Comparison of ENCODE assay signal across 13 mouse cellular contexts in genomic region chr13:109581284-109582070, GRCm38 (mm10).
DNase-seq lines count a peak whose midpoint lies in the region; ATAC-seq and TF ChIP-seq lines count a peak whose summit lies in the region.
"Had no signal": no experiment of that assay in that cellular context is flagged by ENCODE, and none has a peak within 500 bp of the region (broad histone marks: within the 10 kb centered on the region; RNA-seq: fewer than 3 reads in every experiment).

No protein-coding gene starts in this region.

- DNase-seq in forebrain, postnatal 0 days = no peak
- no peak for DNase-seq in left cerebral cortex, adult 2 months (ENCODE audit: extremely low spot score in 1 of 2, low spot score in 2 of 2)
- no peak for DNase-seq in left cerebral cortex, postnatal 4 days
- DNase-seq in ZHBTc4 (ENCODE audit: low read depth, low spot score) = peak; percentile 18
- peak; percentile 32 for DNase-seq in heart, postnatal 0 days (ENCODE audit: low spot score)
- no peak for DNase-seq in embryo, embryonic 10 days (ENCODE audit: low spot score)
- no peak for DNase-seq in lung, postnatal 25 days (ENCODE audit: low spot score)
- DNase-seq: cerebellum, postnatal 25 days; thymus, adult 2 months had no signal

- H3K4me2 ChIP-seq in forebrain, postnatal 0 days (ENCODE audit: low read depth) = 0 out of 2 replicates have a peak overlapping the region, but pooled peaks have one; percentile 8
- no peak overlapping the region for H3K4me2 ChIP-seq in forebrain, embryonic 12.5 days
- peak overlapping the region; percentile 45 for H3K4me2 ChIP-seq in heart, postnatal 0 days (ENCODE audit: low read depth, low read length)
- H3K4me2 ChIP-seq: liver, embryonic 15.5 days had no signal

- H3K4me1 ChIP-seq in forebrain, postnatal 0 days (ENCODE audit: insufficient read depth) = no peaks in the 10 kb centered on the region
- no peaks in the 10 kb centered on the region for H3K4me1 ChIP-seq in forebrain, embryonic 12.5 days
- no peaks in the 10 kb centered on the region for H3K4me1 ChIP-seq in heart, postnatal 0 days (ENCODE audit: control insufficient read depth, insufficient read depth)
- H3K4me1 ChIP-seq: liver, embryonic 15.5 days had no signal

- no peak for TF ChIP-seq EP300 in heart, postnatal 0 days (IDR thresholded peaks at IDR 0.05; ENCODE audit: low read depth)

- no peak overlapping the region for H3K9ac ChIP-seq in forebrain, postnatal 0 days
- no peak overlapping the region for H3K9ac ChIP-seq in forebrain, embryonic 12.5 days
- 0 out of 2 replicates have a peak overlapping the region, but pooled peaks have one; percentile 1 for H3K9ac ChIP-seq in heart, postnatal 0 days (replicated peaks; ENCODE audit: low read depth, low read length)
- H3K9ac ChIP-seq: liver, embryonic 15.5 days had no signal

- H3K9me3 ChIP-seq in forebrain, postnatal 0 days (ENCODE audit: low read length) = no peaks in the 10 kb centered on the region
- H3K9me3 ChIP-seq in forebrain, embryonic 12.5 days = no peaks in the 10 kb centered on the region
- no peaks in the 10 kb centered on the region for H3K9me3 ChIP-seq in heart, postnatal 0 days (replicated peaks; ENCODE audit: control insufficient read depth, low read length)
- H3K9me3 ChIP-seq: G1E; liver, embryonic 15.5 days had no signal

- no peaks in the 10 kb centered on the region for H3K27me3 ChIP-seq in forebrain, postnatal 0 days (ENCODE audit: insufficient read depth, low read length)
- no peaks in the 10 kb centered on the region for H3K27me3 ChIP-seq in forebrain, embryonic 12.5 days
- no peaks in the 10 kb centered on the region for H3K27me3 ChIP-seq in heart, postnatal 0 days (ENCODE audit: control insufficient read depth, insufficient read depth, low read length)
- H3K27me3 ChIP-seq: liver, embryonic 15.5 days had no signal

- 59% methylated on average over 16 of the region's 16 CpGs for WGBS in forebrain, postnatal 0 days
- WGBS in forebrain, embryonic 12.5 days = 80% methylated on average over 16 of the region's 16 CpGs
- 55% methylated on average over 16 of the region's 16 CpGs for WGBS in heart, postnatal 0 days

- TF ChIP-seq CTCF in forebrain, postnatal 0 days (IDR thresholded peaks at IDR 0.05; ENCODE audit: low read depth) = no peak
- TF ChIP-seq CTCF in left cerebral cortex, adult 2 months (IDR thresholded peaks at IDR 0.05) = no peak
- no peak for TF ChIP-seq CTCF in heart, postnatal 0 days (IDR thresholded peaks at IDR 0.05; ENCODE audit: low read depth)

- no peak overlapping the region for H3K4me3 ChIP-seq in forebrain, postnatal 0 days (ENCODE audit: low read depth, low read length)
- H3K4me3 ChIP-seq in forebrain, embryonic 12.5 days (replicated peaks) = no peak overlapping the region
- peak overlapping the region; percentile 2; the same call in 1 of the 2 replicates for H3K4me3 ChIP-seq in left cerebral cortex, adult 2 months
- H3K4me3 ChIP-seq in heart, postnatal 0 days (ENCODE audit: low read depth, low read length) = peak overlapping the region; percentile 13; the same call in 1 of the 2 replicates
- H3K4me3 ChIP-seq: liver, embryonic 15.5 days had no signal

- intact Hi-C loops in left cerebral cortex, adult 2 months (cut with DNase I) = no loop called here
- intact Hi-C loops in left cerebral cortex, postnatal 4 days (cut with DNase I) = no loop called here

- H3K27ac ChIP-seq in forebrain, postnatal 0 days (ENCODE audit: low read depth, low read length) = no peak overlapping the region
- no peak overlapping the region for H3K27ac ChIP-seq in forebrain, embryonic 12.5 days
- H3K27ac ChIP-seq in left cerebral cortex, adult 2 months = no peak overlapping the region; the same call in 1 of the 2 replicates
- H3K27ac ChIP-seq in heart, postnatal 0 days (ENCODE audit: low read depth) = no peak overlapping the region
- H3K27ac ChIP-seq: liver, embryonic 15.5 days had no signal

- no peak for ATAC-seq in forebrain, postnatal 0 days
- ATAC-seq in forebrain, embryonic 12.5 days (ENCODE audit: low FRiP score) = no peak
- ATAC-seq in heart, postnatal 0 days (ENCODE audit: insufficient read depth, low read depth) = no peak; the same call in 1 of the 2 replicates
- ATAC-seq: intestine, embryonic 16.5 days had no signal

- no peaks in the 10 kb centered on the region for H3K36me3 ChIP-seq in forebrain, postnatal 0 days (ENCODE audit: insufficient read depth)
- no peaks in the 10 kb centered on the region for H3K36me3 ChIP-seq in forebrain, embryonic 12.5 days (replicated peaks)
- no peaks in the 10 kb centered on the region for H3K36me3 ChIP-seq in heart, postnatal 0 days (replicated peaks; ENCODE audit: control insufficient read depth, insufficient read depth, low read length)
- H3K36me3 ChIP-seq: G1E; liver, embryonic 15.5 days had no signal

Comparison
In these comparisons a context has a peak if more than half of its experiments do, and no peak if none do; other contexts are left out.
1. DNase-seq: peak in ZHBTc4 (single experiment) and heart, postnatal 0 days (single experiment); none in forebrain, postnatal 0 days (single experiment), left cerebral cortex, adult 2 months (0 of 2), left cerebral cortex, postnatal 4 days (single experiment), embryo, embryonic 10 days (single experiment) and lung, postnatal 25 days (single experiment).
2. H3K4me3 ChIP-seq: peak in left cerebral cortex, adult 2 months (single experiment) and heart, postnatal 0 days (single experiment); none in forebrain, postnatal 0 days (single experiment) and forebrain, embryonic 12.5 days (single experiment).